Mouse (Mus musculus) kidney, embryonic 14.5 days (tissue): ENCODE measurements at regions not wholly inside any gene's neighbourhood (a gene's known extent, or its start where the extent isn't known, plus 50 kb on each side); places are given as distances from the start of the nearest gene placed in this dataset.

Experiments
- ATAC-seq: fragments of 200-750 bp; cut with Nextera tagmentation; 2 replicates; pipeline ENCODE4 v1.8.0; 2017; ENCODE audit warnings: moderate number of reproducible peaks, mild to moderate bottlenecking, moderate TSS enrichment, moderate library complexity; ENCODE audit not compliant: low FRiP score, low TSS enrichment
- H3K27ac ChIP-seq: fragments of 300-500 bp; sonication (generic); 2 replicates; pipeline ENCODE4 v1.5.1; 2014; ENCODE audit warnings: low read depth, mild to moderate bottlenecking, low read length, moderate library complexity, mixed read lengths
- H3K27me3 ChIP-seq: fragments of 300-500 bp; sonication (generic); 2 replicates; pipeline ENCODE4 v1.6.1; 2014; ENCODE audit warnings: mild to moderate bottlenecking, low read length; ENCODE audit not compliant: control insufficient read depth, insufficient read depth
- H3K36me3 ChIP-seq: fragments of 300-500 bp; sonication (generic); 2 replicates; pipeline ENCODE4 v1.6.1; 2014; ENCODE audit warnings: low read length, mixed read lengths; ENCODE audit not compliant: control insufficient read depth, insufficient read depth
- H3K4me1 ChIP-seq: fragments of 300-500 bp; sonication (generic); 2 replicates; pipeline ENCODE4 v1.6.1; 2014; ENCODE audit warnings: low read length, mixed read lengths; ENCODE audit not compliant: control insufficient read depth, insufficient read depth
- H3K4me2 ChIP-seq: fragments of 300-500 bp; sonication (generic); replicated peaks from 2 replicates; pipeline ENCODE4 v1.6.1; 2014; ENCODE audit warnings: low read depth, mild to moderate bottlenecking, low read length
- H3K4me3 ChIP-seq: fragments of 300-500 bp; sonication (generic); 2 replicates; pipeline ENCODE4 v1.5.1; 2014; ENCODE audit warnings: mild to moderate bottlenecking, low read length
- H3K9ac ChIP-seq: fragments of 300-500 bp; sonication (generic); 2 replicates; pipeline ENCODE4 v1.6.1; 2014; ENCODE audit warnings: low read depth, mild to moderate bottlenecking, low read length, moderate library complexity
- H3K9me3 ChIP-seq: fragments of 300-500 bp; sonication (generic); 2 replicates; pipeline ENCODE4 v1.6.1; 2016; ENCODE audit warnings: low read length; ENCODE audit not compliant: control insufficient read depth
- WGBS: fragments of 180-500 bp; shearing (Covaris S2); extraction: QIAGEN DNeasy Blood & Tissue Kit; methylation state at CpG from one replicate; pipeline ENCODE4 v1.1.7; 2014; 5-methylcytosine and 5-hydroxymethylcytosine counted together

DNA sequence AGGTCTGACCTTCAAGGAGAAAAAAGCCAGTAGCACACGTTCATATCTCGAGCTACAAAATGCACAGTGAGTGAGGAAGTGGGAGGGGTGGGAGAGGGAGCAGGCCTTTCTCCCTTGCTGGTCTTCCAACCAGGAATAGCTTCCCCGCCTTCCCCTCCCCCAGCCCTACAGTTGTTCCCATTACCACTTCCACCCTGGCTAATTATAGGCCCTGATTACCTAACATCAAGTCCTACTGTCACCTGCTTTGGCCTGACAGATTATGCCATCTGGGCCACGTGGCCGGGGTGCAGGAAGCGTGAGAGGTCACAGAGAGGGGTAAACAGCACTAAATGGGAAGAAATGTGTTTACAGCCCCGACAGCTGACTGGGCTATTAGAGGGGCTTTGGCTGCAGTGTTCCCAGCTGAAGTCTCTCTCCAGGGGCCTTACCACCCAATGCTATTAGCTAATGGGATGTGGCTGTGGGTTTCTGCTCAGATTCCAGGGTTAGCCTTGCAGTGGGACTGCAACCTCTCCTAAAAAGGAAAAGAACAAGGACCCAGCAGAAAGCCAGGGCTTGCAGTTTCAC is 138.6 kb upstream of the Cpeb2 start:
- Histone ChIP-seq H3K27ac (no peak overlapping the region), H3K9ac (no peak overlapping the region), H3K4me2 (no peak overlapping the region), H3K9me3 (no peaks in the 10 kb centered on the region), H3K27me3 (no peaks in the 10 kb centered on the region), H3K4me3 (no peak overlapping the region), H3K4me1 (no peaks in the 10 kb centered on the region), H3K36me3 (no peaks in the 10 kb centered on the region)
- no peak for ATAC-seq
- 13% methylated on average over 7 of the region's 7 CpGs for WGBS

DNA sequence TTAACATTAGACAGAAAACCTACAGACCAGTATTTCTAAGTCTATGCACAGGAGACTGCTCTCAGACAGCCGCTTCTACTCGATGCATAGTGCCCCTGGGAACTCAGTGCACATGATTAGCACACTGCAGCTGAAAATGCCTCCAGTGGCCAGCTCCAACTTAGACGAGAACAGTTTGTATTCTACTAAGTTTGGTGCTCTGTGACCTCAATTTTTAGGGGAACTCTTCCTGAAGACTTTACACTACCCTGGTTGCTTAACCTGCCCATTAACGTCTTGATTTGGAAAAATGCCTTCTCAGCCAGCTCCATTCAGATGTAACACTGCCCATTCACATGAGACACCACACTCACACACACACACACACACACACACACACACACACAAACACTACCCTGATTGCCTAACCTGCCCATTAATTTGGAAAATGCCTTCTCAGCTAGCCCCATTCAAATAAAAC is 130.9 kb upstream of the Cpeb2 start:
- no peak overlapping the region for H3K4me2 ChIP-seq
- no peaks in the 10 kb centered on the region for H3K4me1 ChIP-seq
- H3K27me3 ChIP-seq = no peaks in the 10 kb centered on the region
- H3K9ac ChIP-seq = no peak overlapping the region
- no peak overlapping the region for H3K27ac ChIP-seq
- H3K36me3 ChIP-seq = no peaks in the 10 kb centered on the region
- ATAC-seq = no peak
- no peaks in the 10 kb centered on the region for H3K9me3 ChIP-seq
- H3K4me3 ChIP-seq = no peak overlapping the region
- 53% methylated on average over 4 of the region's 4 CpGs for WGBS

DNA sequence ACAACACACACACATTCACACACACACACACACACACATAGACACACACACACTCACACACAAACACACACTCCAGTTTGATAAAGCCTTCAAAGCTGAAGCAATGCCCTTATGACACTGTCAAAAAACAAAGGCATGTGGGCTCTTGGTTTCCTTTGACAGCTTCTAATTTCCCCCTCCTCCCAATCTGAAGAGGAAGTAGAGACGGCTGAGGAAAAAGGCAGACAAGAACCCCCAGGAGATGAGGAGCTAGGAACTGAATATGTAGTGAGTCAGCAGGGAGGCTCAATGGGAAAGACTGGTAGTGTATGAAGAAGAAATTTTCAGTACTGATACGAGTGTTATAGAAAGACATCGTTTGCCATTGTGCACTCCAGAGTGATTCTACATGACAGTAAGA is 130.4 kb upstream of the Cpeb2 start:
- no peak for ATAC-seq
- Histone ChIP-seq H3K4me2 (no peak overlapping the region), H3K27ac (no peak overlapping the region), H3K9me3 (no peaks in the 10 kb centered on the region), H3K27me3 (no peaks in the 10 kb centered on the region), H3K9ac (no peak overlapping the region), H3K4me1 (no peaks in the 10 kb centered on the region), H3K4me3 (no peak overlapping the region), H3K36me3 (no peaks in the 10 kb centered on the region)
- WGBS = 70% methylated on average over 3 of the region's 3 CpGs

DNA sequence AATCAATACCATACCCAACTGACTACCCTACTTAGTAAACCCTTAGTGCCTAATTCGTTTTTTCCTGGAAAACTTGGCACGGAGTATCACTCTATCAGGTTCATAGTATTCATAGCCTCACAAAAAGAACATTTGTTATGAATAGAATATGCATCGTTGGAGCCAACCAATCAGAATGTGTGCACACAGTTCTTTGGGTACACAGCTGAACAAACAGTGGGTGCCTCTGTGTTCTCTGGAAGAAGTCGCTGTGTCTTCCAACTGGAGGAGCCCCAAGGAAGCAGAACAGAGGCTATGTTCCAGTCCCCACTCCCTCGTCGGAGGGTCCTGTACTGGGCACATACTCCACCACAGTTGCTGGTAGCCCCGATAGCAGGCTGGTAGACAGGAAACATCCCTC is 129.2 kb upstream of the Cpeb2 start:
- no peaks in the 10 kb centered on the region for H3K9me3 ChIP-seq
- H3K4me2 ChIP-seq = no peak overlapping the region
- no peak for ATAC-seq
- no peaks in the 10 kb centered on the region for H3K27me3 ChIP-seq
- no peak overlapping the region for H3K27ac ChIP-seq
- no peak overlapping the region for H3K9ac ChIP-seq
- H3K4me1 ChIP-seq = no peaks in the 10 kb centered on the region
- WGBS = 90% methylated on average over 7 of the region's 7 CpGs
- no peaks in the 10 kb centered on the region for H3K36me3 ChIP-seq
- H3K4me3 ChIP-seq = no peak overlapping the region

DNA sequence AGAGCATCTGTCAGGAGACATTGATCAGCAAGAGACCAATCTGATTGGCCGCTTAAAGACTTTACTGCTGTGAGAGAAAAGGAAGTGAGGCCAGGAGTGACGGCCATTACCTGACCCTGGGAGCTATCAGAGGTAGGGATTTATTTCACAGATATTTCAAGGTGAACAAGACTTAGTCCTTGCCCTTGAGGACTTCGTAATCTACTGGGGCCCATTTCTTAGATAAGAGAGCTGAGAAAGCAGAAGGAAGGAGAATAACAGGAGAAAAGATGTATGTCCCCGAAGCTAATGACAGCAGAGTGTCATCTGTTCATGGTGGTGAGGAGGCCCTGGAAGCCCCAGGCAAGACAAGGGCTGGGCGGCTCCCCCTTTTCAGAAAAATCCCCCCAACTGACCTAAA is 127.4 kb upstream of the Cpeb2 start:
- Histone ChIP-seq H3K4me2 (no peak overlapping the region), H3K36me3 (no peaks in the 10 kb centered on the region)
- WGBS = 72% methylated on average over 5 of the region's 5 CpGs

DNA sequence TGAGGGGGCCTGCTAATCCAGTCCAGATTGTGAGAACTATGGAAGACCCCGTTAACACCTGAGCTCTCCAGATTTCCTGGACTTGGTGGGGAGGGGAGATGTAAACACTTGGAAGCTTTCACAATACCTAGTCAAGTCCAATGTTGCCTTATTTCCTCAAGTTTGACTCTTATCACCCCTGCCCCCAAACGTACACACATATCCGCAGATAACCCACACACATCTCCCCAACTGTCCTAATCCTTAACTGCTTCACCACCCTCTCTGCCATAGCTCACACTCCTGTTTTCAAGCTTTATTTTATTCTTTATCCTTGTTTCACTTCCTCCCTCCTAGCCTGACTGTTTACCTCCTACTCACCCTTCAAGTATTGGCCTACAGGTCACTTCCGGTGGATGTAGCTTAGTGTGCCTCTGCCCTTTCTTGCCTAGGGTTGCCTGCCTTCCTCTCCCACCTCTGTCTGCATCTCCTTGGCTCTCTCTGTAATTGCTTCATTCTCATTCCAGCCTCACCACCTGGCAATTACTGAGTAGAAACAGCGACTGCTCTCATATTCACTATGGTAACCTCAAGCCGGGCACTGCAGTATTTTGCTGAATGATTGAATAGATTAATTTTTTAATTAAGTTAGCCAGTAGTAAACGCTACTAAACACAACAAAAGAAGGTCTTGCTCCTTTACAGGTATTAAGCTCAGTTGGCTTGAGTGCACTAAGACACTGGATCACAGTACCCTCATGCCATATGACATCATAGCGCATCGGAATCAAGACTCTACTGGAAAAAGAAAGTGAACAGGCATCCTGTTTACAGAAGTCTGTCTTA is 125.3 kb upstream of the Cpeb2 start:
- 90% methylated on average over 9 of the region's 9 CpGs for WGBS
- no peak overlapping the region for H3K9ac ChIP-seq
- H3K9me3 ChIP-seq = no peaks in the 10 kb centered on the region
- H3K27me3 ChIP-seq = no peaks in the 10 kb centered on the region
- no peak overlapping the region for H3K4me3 ChIP-seq
- H3K27ac ChIP-seq = no peak overlapping the region
- no peaks in the 10 kb centered on the region for H3K4me1 ChIP-seq
- H3K4me2 ChIP-seq = no peak overlapping the region
- H3K36me3 ChIP-seq = no peaks in the 10 kb centered on the region
- no peak for ATAC-seq

More for the DNA sequence above, 127.4 kb upstream of the Cpeb2 start:
- no peaks in the 10 kb centered on the region for H3K4me1 ChIP-seq
- no peak overlapping the region for H3K9ac ChIP-seq
- no peak overlapping the region for H3K27ac ChIP-seq
- H3K4me3 ChIP-seq = no peak overlapping the region
- H3K27me3 ChIP-seq = no peaks in the 10 kb centered on the region
- no peak for ATAC-seq
- H3K9me3 ChIP-seq = no peaks in the 10 kb centered on the region

DNA sequence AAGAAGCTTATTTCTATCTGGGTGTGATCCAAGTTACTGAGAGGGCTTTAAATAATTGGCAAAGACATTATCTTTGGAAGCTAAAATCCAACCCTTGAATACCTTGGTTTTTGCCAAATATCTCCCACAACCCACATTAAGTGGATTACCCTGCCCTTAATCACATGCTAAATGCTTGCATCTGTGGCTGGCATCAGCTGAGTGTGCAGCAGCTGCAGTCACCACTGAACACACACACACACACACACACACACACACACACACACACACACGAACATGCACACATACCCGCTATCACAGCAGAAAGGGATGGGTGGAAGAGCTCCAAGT is 124.7 kb upstream of the Cpeb2 start:
- no peaks in the 10 kb centered on the region for H3K27me3 ChIP-seq
- no peak overlapping the region for H3K9ac ChIP-seq
- H3K36me3 ChIP-seq = no peaks in the 10 kb centered on the region
- H3K9me3 ChIP-seq = no peaks in the 10 kb centered on the region
- no peak overlapping the region for H3K4me2 ChIP-seq
- 89% methylated on average over 2 of the region's 2 CpGs for WGBS
- ATAC-seq = no peak
- no peaks in the 10 kb centered on the region for H3K4me1 ChIP-seq
- H3K27ac ChIP-seq = no peak overlapping the region
- no peak overlapping the region for H3K4me3 ChIP-seq

DNA sequence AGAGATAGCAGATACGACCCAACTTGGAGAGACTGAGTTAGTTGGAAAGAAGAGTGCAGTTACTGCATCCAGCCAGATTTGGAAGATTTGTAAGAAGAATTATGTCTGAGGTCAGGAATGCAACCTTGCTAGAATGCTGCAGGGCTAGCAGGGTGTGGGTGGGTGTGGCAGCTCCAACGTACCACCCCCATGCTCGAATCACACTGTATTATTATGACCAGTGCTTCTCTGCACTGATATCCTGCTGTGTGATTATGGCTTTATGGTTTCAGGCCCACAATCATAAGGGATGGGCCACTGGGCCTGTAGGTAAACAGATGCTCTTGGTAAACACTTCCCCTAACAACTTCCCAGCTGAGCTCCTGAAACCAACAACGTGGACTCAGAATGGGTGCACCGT is 122.8 kb upstream of the Cpeb2 start:
- WGBS = 71% methylated on average over 5 of the region's 5 CpGs
- Histone ChIP-seq H3K4me1 (no peaks in the 10 kb centered on the region), H3K4me3 (no peak overlapping the region), H3K4me2 (no peak overlapping the region), H3K36me3 (no peaks in the 10 kb centered on the region), H3K27ac (no peak overlapping the region), H3K27me3 (no peaks in the 10 kb centered on the region), H3K9ac (no peak overlapping the region), H3K9me3 (no peaks in the 10 kb centered on the region)
- ATAC-seq = no peak

DNA sequence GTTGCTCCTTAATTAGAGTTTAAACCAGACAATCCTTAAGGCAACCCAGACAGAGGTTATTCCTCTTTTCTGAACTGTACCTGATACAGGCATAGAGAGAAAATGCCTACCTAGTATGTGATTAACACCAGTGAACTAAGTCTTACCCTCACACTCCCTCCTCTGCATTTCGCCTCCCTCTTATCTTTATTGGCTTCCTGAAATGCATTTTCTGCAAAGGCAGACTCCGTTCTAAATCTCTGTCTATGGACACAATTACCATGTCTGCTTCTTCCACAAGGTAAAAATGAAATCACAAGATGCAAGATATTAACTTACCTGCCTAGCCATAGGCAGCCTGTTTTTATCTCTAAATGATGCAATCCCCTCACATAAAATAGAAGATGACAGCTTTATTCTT is 121.2 kb upstream of the Cpeb2 start:
- Histone ChIP-seq H3K4me2 (no peak overlapping the region), H3K9ac (no peak overlapping the region), H3K9me3 (no peaks in the 10 kb centered on the region), H3K27ac (no peak overlapping the region), H3K4me1 (no peaks in the 10 kb centered on the region), H3K36me3 (no peaks in the 10 kb centered on the region), H3K4me3 (no peak overlapping the region), H3K27me3 (no peaks in the 10 kb centered on the region)
- WGBS = 64% methylated on average over 2 of the region's 2 CpGs
- ATAC-seq = no peak
